Mouse (Mus musculus): ENCODE data around the gene Hoxd13.

The Hoxd13 gene

GRCm38 (mm10) chr2:74694066-74694465, 26.0 kb downstream of the Hoxd13 start:
- no peak for DNase-seq (ENCODE audit: low spot score)

GRCm38 (mm10) chr2:74695383-74695782, 27.3 kb downstream of the Hoxd13 start:
- DNase-seq (ENCODE audit: low spot score), result no peak

GRCm38 (mm10) chr2:74695813-74696430, 27.8 kb downstream of the Hoxd13 start:
- DNase-seq (ENCODE audit: low spot score), result no peak

GRCm38 (mm10) chr2:74696442-74697335, 28.6 kb downstream of the Hoxd13 start:
- DNase-seq (ENCODE audit: low spot score), result no peak

- no peak for DNase-seq (ENCODE audit: low spot score)
Observed at GRCm38 (mm10) chr2:74697567-74698121, 29.5 kb downstream of the Hoxd13 start, which contains the start of gene Hoxd9. Hoxd9 (plus strand) TSS chr2:74697727.

DNA sequence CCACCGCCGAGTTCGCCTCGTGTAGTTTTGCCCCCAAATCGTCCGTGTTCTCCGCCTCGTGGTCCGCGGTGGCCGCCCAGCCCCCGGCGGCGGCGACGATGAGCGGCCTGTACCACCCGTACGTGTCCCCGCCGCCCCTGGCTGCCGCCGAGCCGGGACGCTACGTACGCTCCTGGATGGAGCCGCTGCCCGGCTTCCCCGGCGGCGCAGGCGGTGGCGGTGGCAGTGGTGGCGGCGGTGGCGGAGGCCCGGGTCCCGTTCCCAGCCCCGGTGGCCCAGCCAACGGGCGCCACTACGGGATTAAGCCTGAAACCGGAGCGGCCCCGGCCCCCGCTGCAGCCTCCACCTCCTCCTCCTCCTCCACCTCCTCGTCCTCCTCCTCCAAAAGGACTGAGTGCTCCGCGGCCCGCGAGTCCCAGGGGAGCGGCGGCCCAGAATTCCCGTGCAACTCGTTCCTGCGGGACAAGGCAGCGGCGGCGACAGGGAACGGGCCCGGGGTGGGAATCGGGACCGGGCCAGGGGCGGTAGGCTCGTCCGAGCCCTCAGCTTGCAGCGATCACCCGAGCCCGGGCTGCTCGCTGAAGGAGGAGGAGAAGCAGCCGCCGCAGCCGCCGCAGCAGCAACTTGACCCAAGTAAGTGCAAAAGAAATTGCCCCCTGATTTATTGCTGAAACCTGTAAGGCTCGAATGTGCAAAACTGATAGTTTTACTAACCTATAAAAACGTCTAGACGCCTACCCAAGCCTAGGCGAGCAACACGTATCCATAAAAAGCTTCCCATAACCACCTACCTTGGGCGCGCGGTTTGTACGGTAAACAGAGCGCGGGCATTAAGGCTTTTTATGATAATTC, 30.3 kb downstream of the Hoxd13 start:
- DNase-seq (ENCODE audit: low spot score), result no peak

DNA sequence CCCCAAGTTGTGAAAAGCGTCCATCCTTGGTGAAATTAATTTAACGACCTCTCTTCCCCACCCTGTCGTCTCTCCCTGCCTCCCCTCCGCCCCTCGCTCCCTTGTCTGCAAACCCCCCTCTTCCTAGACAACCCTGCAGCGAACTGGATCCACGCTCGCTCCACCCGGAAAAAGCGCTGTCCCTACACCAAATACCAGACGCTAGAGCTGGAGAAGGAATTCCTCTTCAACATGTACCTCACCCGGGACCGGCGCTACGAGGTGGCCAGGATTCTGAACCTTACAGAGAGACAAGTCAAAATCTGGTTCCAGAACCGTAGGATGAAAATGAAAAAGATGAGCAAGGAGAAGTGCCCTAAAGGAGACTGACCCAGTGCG, 30.9 kb downstream of the Hoxd13 start:
- no peak for DNase-seq (ENCODE audit: low spot score)

- DNase-seq (ENCODE audit: low spot score), result no peak
Observed at GRCm38 (mm10) chr2:74699664-74700545, 31.8 kb downstream of the Hoxd13 start.

GRCm38 (mm10) chr2:74700546-74701112, 32.5 kb downstream of the Hoxd13 start:
- no peak for DNase-seq (ENCODE audit: low spot score)

DNA sequence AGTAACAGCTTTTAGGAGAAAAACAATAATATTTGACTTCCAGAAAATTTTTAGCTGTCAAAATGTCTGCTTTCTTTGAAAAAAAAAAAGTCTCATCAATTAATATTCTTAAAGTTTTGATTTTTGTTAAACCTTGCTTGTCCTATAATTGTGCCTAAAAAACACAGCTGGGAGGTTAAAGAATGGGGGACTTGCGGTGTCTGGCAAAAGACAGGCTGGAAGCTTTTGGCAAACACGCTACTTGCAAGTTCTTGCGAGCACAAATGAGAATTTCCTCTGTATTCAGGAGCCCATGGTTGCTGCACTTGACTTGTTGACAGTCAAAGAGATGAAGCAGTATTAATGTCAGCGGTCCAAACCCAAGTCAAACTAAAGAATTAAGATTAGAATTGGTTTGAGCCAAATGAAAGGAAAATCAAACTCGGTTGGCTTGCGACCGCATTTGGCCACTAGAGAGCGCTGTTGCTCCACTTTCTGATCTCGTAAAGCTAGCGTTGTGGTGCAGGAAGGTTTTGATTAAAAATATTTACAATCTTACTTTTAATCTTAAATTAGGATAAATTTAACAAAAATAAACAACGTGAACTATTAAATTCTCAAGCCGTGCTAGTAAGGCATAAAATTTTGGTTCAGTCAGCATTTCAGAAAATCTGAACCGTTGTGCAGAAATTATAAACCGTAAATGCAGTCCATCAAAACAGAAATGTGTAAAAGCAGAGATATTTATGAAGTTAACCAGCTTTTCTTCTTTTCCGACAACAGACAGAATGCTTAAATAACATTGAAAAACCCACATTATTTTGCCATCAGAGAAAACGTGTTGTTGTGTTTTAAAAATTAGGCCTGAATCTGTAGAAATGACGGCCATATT, 34.1 kb downstream of the Hoxd13 start:
- DNase-seq (ENCODE audit: low spot score), result peak; percentile 66

DNA sequence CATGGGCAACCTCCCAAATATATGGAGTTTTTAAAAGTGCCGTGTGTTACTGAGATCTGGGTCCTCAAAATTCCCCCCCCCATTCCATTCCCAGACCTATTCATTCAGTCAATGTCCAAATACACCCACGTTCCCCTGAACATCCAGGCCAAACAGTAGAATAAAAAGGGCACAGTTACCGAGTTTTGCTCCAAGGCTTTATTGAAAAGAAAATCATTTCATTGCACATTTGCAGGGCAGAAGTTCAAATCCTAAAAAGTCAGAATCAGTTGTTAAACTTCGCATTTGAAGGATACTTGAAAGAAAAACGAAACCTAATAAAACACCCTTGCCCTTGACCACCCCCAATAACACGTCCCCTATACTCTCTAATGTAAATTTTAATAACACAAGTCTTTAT, 34.7 kb downstream of the Hoxd13 start:
- no peak for DNase-seq (ENCODE audit: low spot score)

DNA sequence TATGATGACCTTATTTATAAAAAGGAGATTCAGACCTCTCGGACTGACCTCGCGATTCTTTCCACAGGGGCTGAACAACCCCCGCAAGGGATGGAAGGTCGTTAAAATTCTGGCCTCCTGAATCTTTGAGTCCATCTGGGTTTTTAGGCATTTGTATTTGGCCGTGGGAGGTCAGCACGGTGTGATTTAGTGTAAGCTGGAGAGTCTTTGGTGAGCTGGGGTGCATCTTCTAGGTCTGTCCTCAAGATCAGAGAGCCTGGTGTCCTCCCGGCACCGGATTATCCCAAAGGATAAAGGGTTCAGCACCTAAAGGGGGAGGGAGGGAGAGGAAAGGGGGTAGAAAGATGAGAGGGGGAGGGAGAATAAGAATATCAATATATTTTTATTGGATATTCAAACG, 35.2 kb downstream of the Hoxd13 start:
- DNase-seq (ENCODE audit: low spot score), result no peak

- DNase-seq (ENCODE audit: low spot score), result no peak
Observed at GRCm38 (mm10) chr2:74703720-74704392, 35.7 kb downstream of the Hoxd13 start.

DNA sequence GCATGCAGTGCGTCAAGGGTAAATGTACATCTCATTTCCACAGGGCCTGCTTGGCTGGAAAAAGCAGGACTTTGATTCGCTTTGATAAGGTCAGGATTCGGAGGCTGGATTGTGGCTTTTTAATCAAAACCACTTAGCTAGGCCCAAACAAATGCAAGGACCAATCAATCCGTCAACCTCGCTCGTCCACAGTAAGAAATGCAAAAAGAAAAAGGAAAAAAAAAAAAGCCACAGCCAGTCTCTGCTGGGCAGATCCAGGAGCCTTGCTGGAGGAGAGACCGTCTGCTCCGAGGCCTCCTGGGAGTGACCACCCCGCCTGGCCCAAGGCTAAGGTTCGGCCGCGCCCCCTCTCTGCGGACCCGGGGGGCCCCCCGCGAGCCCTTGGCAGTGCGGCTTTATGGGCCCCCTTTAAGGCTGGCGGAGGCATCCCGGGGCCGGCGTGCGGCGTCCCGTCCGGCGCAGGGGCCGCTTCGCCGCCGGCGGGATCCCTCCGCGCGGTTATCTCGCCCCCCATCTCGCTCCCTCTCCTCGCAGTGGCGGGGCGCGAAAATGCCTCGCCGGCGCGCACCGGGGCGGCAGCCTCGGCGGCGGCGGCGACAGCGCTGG, 36.4 kb downstream of the Hoxd13 start, which contains the start of gene Hoxd8:
TSS of gene Hoxd8 (plus strand) at position 223 of the 606 bp plus-strand sequence.
- no peak for DNase-seq (ENCODE audit: low spot score)

DNA sequence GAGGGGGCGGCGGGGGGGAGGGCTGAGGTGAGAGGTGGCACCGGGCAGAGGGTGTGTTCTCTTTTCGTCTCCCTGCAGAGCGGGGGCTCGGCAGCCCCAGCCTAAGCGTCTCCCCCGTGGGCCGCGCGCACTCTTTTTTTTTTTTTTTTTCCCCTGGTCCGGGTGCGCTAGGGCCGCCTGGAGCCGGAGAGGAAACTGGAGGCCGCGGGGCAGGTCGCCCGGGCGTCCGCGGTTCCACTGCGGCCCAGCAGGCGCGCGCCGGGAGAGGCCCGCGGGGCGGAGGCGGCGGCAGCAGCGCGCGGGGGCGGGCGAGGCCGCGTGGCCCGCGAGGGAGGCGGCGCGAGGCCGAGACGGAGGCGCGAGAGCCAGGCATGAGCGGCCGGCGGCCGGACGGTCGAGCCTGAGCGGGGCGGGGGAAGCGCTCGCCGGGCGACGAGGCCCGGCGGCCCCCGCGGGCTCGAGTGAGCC, 36.9 kb downstream of the Hoxd13 start:
- DNase-seq (ENCODE audit: low spot score), result no peak

GRCm38 (mm10) chr2:74705467-74706089, 37.5 kb downstream of the Hoxd13 start:
- DNase-seq (ENCODE audit: low spot score), result no peak

DNA sequence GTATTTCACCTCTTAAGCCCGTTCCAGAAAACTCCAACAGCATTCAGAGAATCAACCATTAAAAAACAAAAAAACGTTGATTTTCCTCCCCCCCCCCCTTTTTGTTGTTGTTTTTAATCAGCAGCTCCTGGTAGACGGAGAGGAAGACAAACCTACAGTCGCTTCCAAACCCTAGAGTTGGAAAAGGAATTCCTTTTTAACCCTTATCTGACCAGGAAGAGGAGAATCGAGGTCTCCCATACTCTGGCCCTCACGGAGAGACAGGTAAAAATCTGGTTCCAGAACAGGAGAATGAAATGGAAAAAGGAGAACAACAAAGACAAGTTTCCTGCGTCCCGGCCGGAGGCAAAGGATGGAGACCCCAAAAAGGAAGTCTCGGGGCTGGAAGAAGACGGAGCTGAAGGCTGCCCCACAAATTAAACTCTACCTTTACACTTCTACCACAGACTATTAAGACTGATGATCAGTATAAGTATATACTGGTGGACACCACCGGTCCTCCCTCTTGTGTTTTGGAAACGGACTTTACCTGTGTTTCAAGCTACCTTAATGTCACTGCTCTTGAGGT, 38.4 kb downstream of the Hoxd13 start:
- DNase-seq (ENCODE audit: low spot score), result no peak

DNA sequence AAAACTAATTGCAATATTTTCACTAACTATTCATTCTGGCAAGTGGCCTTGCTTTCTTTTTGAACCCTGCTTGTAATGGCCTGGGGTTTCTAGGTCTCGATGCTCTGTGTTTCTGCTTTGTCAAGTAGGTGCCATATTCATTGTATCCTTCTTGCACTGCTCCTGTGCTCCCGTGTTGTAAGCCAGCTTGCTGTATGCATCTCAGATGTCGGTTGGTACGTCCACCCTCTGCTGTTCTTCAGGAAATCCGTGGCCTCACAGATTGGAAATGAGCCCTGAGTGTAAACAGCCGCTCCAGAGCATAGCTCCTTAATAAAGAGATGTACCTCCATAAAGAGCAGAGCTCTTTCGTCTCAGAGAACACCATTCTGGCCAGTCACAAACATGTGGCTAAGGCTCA, 39.5 kb downstream of the Hoxd13 start:
- no peak for DNase-seq (ENCODE audit: low spot score)
